Mouse (Mus musculus) cerebellum, adult 2 months (tissue): ENCODE measurements at regions not wholly inside any gene's neighbourhood (a gene's known extent, or its start where the extent isn't known, plus 50 kb on each side); places are given as distances from the start of the nearest gene placed in this dataset.

ENCODE experiments used
- CTCF ChIP-seq: fragments of 200-500 bp; IDR thresholded peaks from 2 replicates; pipeline ENCODE4 v1.5.1; 2011; ENCODE audit warnings: low read depth, mild to moderate bottlenecking, control low read depth, low read length, moderate library complexity, borderline replicate concordance; ENCODE audit not compliant: insufficient read depth
- POLR2A ChIP-seq: fragments of 200-500 bp; IDR thresholded peaks from 2 replicates; pipeline ENCODE4 v1.6.1; 2011; ENCODE audit warnings: low read length, control low read depth, borderline replicate concordance; ENCODE audit not compliant: insufficient read depth

- TF ChIP-seq POLR2A: no peak
- no peak for TF ChIP-seq CTCF
Measured at GRCm38 (mm10) chr4:95487969-95488368, 69.3 kb upstream of the Fggy start.
